Mouse (Mus musculus) embryo, embryonic 10.5 days (tissue): ENCODE data around the gene Hsd17b13.
"Not testable (repeated sequence)": the region's sequence is repeated elsewhere in the genome, so short reads cannot be mapped to it uniquely, and the experiment has no call there.

ENCODE experiments used
- DNase-seq: peaks from one replicate; pipeline ENCODE4 v3.0.0-alpha.2; 2015; ENCODE audit warnings: low spot score

Hsd17b13 gene

GRCm38 (mm10) chr5:103980705-103981560, 3.7 kb upstream of the Hsd17b13 start:
- no peak for DNase-seq

- no peak for DNase-seq
Observed at GRCm38 (mm10) chr5:103977907-103978570, 829 bp upstream of the Hsd17b13 start.

- no peak for DNase-seq
Observed at GRCm38 (mm10) chr5:103975736-103976135, 1.5 kb downstream of the Hsd17b13 start.

GRCm38 (mm10) chr5:103972801-103973200, 4.4 kb downstream of the Hsd17b13 start:
- DNase-seq: no peak

GRCm38 (mm10) chr5:103972379-103972778, 4.8 kb downstream of the Hsd17b13 start:
- no peak for DNase-seq

- DNase-seq: no peak
Observed at GRCm38 (mm10) chr5:103971051-103971450, 6.2 kb downstream of the Hsd17b13 start.

- DNase-seq: no peak
Observed at GRCm38 (mm10) chr5:103962935-103963429, 14.2 kb downstream of the Hsd17b13 start.

GRCm38 (mm10) chr5:103954638-103955037, 22.6 kb downstream of the Hsd17b13 start:
- no peak for DNase-seq

GRCm38 (mm10) chr5:103953135-103954083, 23.8 kb downstream of the Hsd17b13 start:
- no peak for DNase-seq

- not testable (repeated sequence) for DNase-seq
Observed at GRCm38 (mm10) chr5:103950138-103950537, 27.1 kb downstream of the Hsd17b13 start.

GRCm38 (mm10) chr5:103943183-103943582, 34.0 kb downstream of the Hsd17b13 start:
- DNase-seq: no peak

GRCm38 (mm10) chr5:103939856-103940255, 37.4 kb downstream of the Hsd17b13 start:
- DNase-seq: no peak

- no peak for DNase-seq
Observed at GRCm38 (mm10) chr5:103939350-103939652, 37.9 kb downstream of the Hsd17b13 start.

- DNase-seq: peak; percentile 71
Observed at GRCm38 (mm10) chr5:103938547-103939349, 38.5 kb downstream of the Hsd17b13 start.

GRCm38 (mm10) chr5:103936906-103937589, 40.2 kb downstream of the Hsd17b13 start:
- peak; percentile 70 for DNase-seq

- not testable (repeated sequence) for DNase-seq
Observed at GRCm38 (mm10) chr5:103931924-103932323, 45.3 kb downstream of the Hsd17b13 start.

GRCm38 (mm10) chr5:103930511-103930910, 46.7 kb downstream of the Hsd17b13 start:
- no peak for DNase-seq

GRCm38 (mm10) chr5:103928196-103928550, 49.0 kb downstream of the Hsd17b13 start:
- no peak for DNase-seq

GRCm38 (mm10) chr5:103927429-103928195, 49.6 kb downstream of the Hsd17b13 start:
- DNase-seq: peak; percentile 97

GRCm38 (mm10) chr5:103926398-103926797, 50.8 kb downstream of the Hsd17b13 start:
- DNase-seq: peak; percentile 52
